Mouse (Mus musculus): ENCODE data around the gene Gpx3. TPM values are rescaled to one million over a fixed set of nuclear protein-coding genes. Genes with fewer than 3 reads are reported as not detected.
"Not testable (repeated sequence)": the region's sequence is repeated elsewhere in the genome, so short reads cannot be mapped to it uniquely, and the experiment has no call there.

Gpx3 gene
- polyA plus RNA-seq, 1 experiment from 2014 or later = 33.9 TPM

DNA sequence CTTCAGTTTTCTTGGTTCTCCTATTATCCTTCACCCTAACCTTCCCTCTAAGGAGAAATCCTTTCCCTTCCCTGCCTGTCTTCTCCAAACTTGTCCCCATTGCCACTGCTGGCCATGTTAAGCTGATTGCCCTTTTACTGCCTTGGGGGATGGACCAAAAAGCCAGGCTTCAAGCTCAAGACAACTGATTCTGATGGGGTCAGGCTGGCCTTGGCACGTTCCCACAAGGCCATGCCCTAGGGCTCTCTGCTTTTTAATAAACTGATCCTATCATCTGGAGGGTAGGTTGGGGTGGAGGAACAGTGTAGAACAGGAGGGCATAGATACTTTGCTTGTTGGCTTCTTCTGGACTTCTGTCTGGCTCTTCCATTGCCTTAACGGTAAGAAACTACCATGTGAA is 16.8 kb upstream of the Gpx3 start:
- no peaks in the 10 kb centered on the region for H3K27me3 ChIP-seq
- H3K4me1 ChIP-seq = peaks cover 6% of the 10 kb centered on the region
- no peak overlapping the region for H3K4me2 ChIP-seq
- no peaks in the 10 kb centered on the region for H3K9me3 ChIP-seq
- no peak for ATAC-seq (ENCODE audit: low FRiP score)
- WGBS = 90% methylated on average over 2 of the region's 2 CpGs
- no peak overlapping the region for H3K27ac ChIP-seq
- H3K4me3 ChIP-seq (replicated peaks) = no peak overlapping the region
- no peaks in the 10 kb centered on the region for H3K36me3 ChIP-seq (replicated peaks)
- H3K9ac ChIP-seq = no peak overlapping the region

DNA sequence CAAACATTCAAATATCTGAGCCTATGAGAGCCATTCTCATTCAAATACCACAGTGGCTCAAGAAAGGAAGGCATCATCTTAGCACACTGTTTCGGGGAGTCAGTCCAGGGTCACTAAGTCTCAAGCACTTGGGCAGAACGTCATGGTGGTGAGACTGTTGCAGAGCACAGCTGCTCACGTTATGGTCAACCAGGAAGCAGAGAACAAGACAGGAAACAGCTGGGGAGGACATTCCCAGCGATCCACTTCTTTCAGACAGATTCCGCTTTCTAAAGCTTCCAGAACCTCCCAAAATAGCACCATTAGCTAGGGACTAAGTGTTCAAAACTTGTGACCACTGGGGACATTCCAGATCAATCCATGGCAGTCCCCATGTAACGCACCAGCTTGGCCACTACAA is 14.3 kb upstream of the Gpx3 start:
- Histone ChIP-seq H3K27me3 (no peaks in the 10 kb centered on the region), H3K9ac (no peak overlapping the region), H3K4me3 (replicated peaks) (no peak overlapping the region), H3K4me1 (no peaks in the 10 kb centered on the region), H3K36me3 (replicated peaks) (no peaks in the 10 kb centered on the region), H3K4me2 (no peak overlapping the region), H3K9me3 (no peaks in the 10 kb centered on the region), H3K27ac (no peak overlapping the region)
- ATAC-seq (ENCODE audit: low FRiP score) = no peak
- 87% methylated on average over 6 of the region's 6 CpGs for whole genome bisulfite sequencing

DNA sequence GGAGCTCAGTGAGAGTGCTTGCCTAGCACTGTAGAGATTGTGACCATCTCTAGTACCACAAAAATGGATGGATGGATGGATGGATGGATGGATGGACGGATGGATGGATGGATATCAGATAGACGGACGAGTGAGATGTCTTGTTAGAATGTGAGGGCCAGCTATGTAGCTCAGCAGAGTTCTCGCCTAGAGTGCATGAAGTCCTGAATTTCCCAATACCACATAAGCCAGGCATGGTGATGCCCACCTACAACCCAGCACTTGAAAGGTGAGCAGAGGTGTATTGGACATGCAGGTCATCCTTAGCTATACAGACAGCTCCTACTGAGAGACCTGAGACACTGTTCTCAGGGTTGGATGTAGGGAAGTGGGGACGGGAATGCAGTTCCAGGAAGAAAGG is 10.9 kb upstream of the Gpx3 start:
- Histone ChIP-seq H3K4me2 (no peak overlapping the region), H3K36me3 (replicated peaks) (no peaks in the 10 kb centered on the region), H3K27ac (no peak overlapping the region), H3K4me1 (no peaks in the 10 kb centered on the region), H3K4me3 (replicated peaks) (no peak overlapping the region), H3K27me3 (no peaks in the 10 kb centered on the region), H3K9me3 (no peaks in the 10 kb centered on the region), H3K9ac (no peak overlapping the region)
- no peak for ATAC-seq (ENCODE audit: low FRiP score)
- WGBS = 82% methylated on average over 5 of the region's 5 CpGs

DNA sequence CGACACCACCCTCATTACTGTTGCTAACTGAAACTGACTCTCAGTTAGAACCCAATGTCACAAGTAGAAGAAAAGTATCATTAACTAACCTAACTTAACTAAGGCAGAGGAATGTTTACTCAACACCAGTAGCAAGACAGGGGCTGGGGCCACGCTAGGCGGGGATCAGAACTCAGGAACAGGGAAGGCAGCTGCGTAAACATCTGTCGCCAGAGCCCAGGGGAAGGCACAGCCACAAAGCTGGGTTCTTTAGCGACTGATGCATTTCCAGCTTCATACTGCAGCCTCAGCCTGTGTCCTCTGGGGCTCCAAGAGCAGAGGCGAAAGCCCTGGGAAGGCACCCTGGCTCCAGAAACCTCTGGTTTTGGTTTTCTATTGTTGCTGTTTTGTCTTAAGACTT is 10.2 kb upstream of the Gpx3 start:
- no peak overlapping the region for H3K9ac ChIP-seq
- WGBS = 66% methylated on average over 7 of the region's 7 CpGs

DNA sequence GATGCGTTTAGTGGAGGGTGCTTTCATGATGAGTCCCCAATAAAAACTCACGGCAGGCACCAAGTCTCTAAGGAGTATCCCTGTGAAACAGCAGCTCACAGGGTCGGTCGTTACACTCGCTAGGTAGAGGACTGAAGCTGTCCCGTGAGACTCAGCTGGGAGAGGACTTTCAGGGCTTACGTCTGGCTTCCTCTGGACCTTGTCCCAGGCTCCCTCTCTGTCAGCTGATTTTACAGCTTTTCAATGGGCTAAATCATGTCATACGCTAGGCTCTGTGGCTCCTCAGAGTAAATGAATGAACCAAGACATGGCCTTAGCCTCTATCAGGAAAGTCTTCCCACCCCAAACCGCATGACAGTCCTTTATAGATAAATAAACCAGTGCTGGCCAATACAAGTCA is 7.7 kb upstream of the Gpx3 start:
- no peak overlapping the region for H3K9ac ChIP-seq
- no peaks in the 10 kb centered on the region for H3K4me1 ChIP-seq
- no peak overlapping the region for H3K4me3 ChIP-seq (replicated peaks)
- H3K36me3 ChIP-seq (replicated peaks) = no peaks in the 10 kb centered on the region
- WGBS = 76% methylated on average over 9 of the region's 9 CpGs
- H3K27ac ChIP-seq = no peak overlapping the region
- H3K4me2 ChIP-seq = no peak overlapping the region
- no peaks in the 10 kb centered on the region for H3K9me3 ChIP-seq
- H3K27me3 ChIP-seq = no peaks in the 10 kb centered on the region
- no peak for ATAC-seq (ENCODE audit: low FRiP score)

More for the DNA sequence above, 10.2 kb upstream of the Gpx3 start:
- ATAC-seq (ENCODE audit: low FRiP score) = no peak
- Histone ChIP-seq H3K27me3 (no peaks in the 10 kb centered on the region), H3K4me3 (replicated peaks) (no peak overlapping the region), H3K36me3 (replicated peaks) (no peaks in the 10 kb centered on the region), H3K9me3 (no peaks in the 10 kb centered on the region), H3K27ac (no peak overlapping the region), H3K4me2 (no peak overlapping the region), H3K4me1 (no peaks in the 10 kb centered on the region)

DNA sequence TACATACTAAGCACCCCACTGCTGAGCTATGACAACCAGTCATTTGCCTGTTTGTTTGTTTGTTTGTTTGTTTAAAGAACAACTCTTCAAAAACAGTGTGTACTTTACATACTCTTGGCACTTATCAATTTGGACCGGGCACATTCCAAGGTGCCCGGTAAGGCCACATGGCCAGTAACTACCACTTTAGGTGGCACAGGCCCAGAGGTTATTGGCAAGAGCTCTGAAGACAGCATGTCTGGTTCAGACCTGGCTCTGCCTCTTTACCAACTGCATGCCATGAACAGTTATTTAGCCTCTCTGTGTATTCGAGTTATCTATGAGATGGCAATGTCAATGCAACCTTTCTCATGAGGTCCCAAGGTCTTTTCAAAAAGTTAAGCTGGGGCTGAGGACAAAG is 5.6 kb upstream of the Gpx3 start:
- H3K27ac ChIP-seq; H3K4me1 ChIP-seq; ATAC-seq (ENCODE audit: low FRiP score); H3K27me3 ChIP-seq; H3K4me3 ChIP-seq (replicated peaks); H3K9ac ChIP-seq; H3K9me3 ChIP-seq; H3K36me3 ChIP-seq (replicated peaks); H3K4me2 ChIP-seq: not testable (repeated sequence)
- WGBS = 88% methylated on average over 3 of the region's 3 CpGs

DNA sequence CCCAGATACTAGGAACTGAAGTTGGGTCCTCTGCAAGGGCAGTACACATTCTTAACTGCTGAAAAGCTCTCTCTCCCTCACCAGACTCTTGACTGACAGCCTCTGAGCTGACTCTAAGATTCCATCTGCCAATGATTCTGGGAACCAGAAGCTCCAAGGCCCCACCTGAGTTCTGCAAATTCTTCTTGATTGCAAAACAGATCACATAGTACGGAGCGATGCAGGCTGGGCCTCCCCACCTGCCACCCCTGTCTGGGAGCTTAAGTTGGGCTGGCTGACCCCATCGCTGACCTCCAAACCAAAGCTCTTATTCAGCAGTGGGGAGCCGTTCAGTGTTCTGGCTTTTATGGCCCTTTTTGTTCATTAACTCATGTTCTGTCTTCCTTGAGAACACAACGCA is 4.8 kb upstream of the Gpx3 start:
- H3K36me3 ChIP-seq (replicated peaks) = no peaks in the 10 kb centered on the region
- no peak overlapping the region for H3K27ac ChIP-seq
- H3K9ac ChIP-seq = no peak overlapping the region
- no peak overlapping the region for H3K4me3 ChIP-seq (replicated peaks)
- ATAC-seq (ENCODE audit: low FRiP score) = no peak
- 53% methylated on average over 5 of the region's 5 CpGs for WGBS
- H3K27me3 ChIP-seq = 0 out of 2 replicates have a peak, but pooled peaks cover 4% of the 10 kb centered on the region
- H3K4me1 ChIP-seq = peaks cover 4% of the 10 kb centered on the region; the same call in 1 of the 2 replicates
- H3K9me3 ChIP-seq = no peaks in the 10 kb centered on the region
- H3K4me2 ChIP-seq = no peak overlapping the region

DNA sequence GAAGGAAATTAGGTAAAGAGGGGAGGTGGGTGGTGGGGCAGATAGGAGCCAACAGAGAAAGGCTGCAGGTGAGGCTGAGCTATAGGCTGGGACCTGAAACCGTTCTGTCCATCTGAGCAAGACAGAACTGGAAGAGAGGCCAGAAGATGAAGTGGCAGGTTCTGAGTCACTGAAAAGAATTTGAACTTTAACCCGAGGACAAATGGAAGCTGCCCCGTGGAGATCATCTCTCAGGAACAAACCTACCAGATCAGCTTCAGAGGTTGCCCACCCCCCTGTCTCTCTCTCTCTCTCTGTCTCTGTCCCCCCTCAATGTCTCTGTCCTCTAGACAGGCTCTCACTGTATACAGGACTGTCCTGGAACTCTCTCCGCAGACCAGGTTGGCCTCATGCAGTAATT is 2.6 kb upstream of the Gpx3 start:
- Histone ChIP-seq H3K9ac (no peak overlapping the region), H3K36me3 (replicated peaks) (no peaks in the 10 kb centered on the region), H3K4me1 (peaks cover 15% of the 10 kb centered on the region), H3K27me3 (0 out of 2 replicates have a peak, but pooled peaks cover 8% of the 10 kb centered on the region), H3K4me2 (no peak overlapping the region), H3K4me3 (replicated peaks) (no peak overlapping the region), H3K9me3 (no peaks in the 10 kb centered on the region), H3K27ac (no peak overlapping the region)
- 81% methylated on average over 4 of the region's 4 CpGs for WGBS
- ATAC-seq (ENCODE audit: low FRiP score) = no peak

DNA sequence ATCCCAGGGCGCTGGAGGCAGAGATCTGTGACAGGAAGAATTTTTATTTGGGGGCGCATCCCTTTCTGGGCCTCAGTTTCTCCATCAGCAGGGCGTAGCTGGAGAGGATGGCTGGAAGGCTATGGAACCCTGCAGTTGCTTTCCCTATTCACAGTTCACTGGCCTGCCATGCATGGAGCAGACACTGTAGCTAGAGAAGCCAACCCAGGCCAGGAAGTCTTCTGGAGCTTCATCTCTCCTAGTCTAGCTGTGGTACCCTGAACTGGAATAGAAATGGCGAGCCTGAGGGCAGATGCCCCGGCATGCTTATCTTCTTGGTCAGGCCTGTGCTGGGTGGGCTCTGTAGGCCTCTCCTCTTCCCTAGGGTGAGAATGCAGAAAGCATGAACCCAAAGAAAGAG is 1.1 kb downstream of the Gpx3 start:
- Histone ChIP-seq H3K9ac (no peak overlapping the region), H3K4me2 (peak overlapping the region; percentile 82), H3K9me3 (no peaks in the 10 kb centered on the region), H3K36me3 (replicated peaks) (no peaks in the 10 kb centered on the region), H3K27me3 (0 out of 2 replicates have a peak, but pooled peaks cover 8% of the 10 kb centered on the region), H3K4me3 (replicated peaks) (peak overlapping the region; percentile 50), H3K4me1 (peaks cover 15% of the 10 kb centered on the region), H3K27ac (no peak overlapping the region)
- ATAC-seq (ENCODE audit: low FRiP score) = no peak
- 80% methylated on average over 5 of the region's 5 CpGs for WGBS

DNA sequence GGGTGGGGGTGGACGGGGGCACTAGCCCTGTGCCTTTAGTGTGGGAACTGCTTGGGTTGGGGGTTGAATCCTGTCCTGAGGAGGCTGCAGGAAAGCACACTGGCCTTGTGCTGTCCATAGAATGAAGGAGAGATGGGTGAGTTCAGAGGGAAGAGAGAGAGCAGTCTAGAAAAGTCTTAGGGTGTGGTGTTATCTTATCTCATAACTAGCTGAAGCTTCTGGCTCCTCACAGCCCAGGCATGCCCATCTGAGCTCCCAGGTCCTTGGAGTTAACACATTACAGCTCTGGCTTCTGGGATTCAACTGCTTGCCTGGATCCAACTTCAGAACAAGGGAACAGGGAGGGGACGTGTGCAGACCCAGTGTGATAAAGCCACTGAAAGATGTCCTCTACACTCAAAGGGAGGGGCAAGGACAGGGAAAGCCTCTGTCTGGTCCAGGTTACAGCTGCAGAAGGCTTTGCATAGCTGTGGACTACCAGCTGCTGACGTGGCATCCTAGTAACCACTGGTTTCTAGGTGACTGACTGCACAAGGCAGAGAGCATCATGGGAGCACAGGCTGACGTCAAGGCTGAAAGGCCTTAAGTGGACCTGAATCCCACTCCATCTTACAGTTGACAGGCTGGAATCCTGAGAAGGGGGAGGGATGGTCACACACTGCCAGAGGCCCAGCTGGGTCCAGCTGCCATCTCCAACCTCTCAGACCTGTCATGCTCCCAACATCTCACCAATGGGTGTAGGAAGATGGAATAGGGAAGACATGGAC is 1.9 kb downstream of the Gpx3 start:
- Histone ChIP-seq H3K4me3 (replicated peaks) (no peak overlapping the region), H3K27me3 (0 out of 2 replicates have a peak, but pooled peaks cover 8% of the 10 kb centered on the region), H3K4me1 (peaks cover 15% of the 10 kb centered on the region), H3K4me2 (no peak overlapping the region), H3K27ac (no peak overlapping the region), H3K9ac (no peak overlapping the region), H3K9me3 (no peaks in the 10 kb centered on the region), H3K36me3 (replicated peaks) (no peaks in the 10 kb centered on the region)
- no peak for ATAC-seq (ENCODE audit: low FRiP score)
- WGBS = 61% methylated on average over 4 of the region's 4 CpGs

DNA sequence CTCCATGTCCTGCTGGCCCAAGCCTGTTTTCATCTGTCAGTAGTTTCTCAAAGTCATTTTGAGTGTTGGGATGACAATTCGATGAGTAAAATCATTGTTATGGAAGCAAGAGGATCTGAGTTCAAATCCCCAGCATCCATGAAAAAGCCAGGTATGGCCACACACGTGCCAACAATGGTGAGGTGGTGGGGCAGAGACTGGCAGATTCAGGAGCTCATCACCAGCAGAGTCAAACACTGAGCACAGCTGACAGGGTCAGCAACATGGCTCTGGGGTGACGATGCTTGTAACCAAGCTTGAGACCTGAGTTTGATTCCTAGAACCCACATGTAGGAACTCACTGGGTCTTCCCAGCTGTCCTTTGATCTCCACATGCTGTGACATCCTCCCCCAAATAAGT is 2.8 kb downstream of the Gpx3 start:
- Histone ChIP-seq H3K4me1 (peaks cover 15% of the 10 kb centered on the region), H3K9ac (no peak overlapping the region), H3K36me3 (replicated peaks) (no peaks in the 10 kb centered on the region; the same call in 1 of the 2 replicates), H3K9me3 (no peaks in the 10 kb centered on the region), H3K27me3 (0 out of 2 replicates have a peak, but pooled peaks cover 8% of the 10 kb centered on the region), H3K4me2 (no peak overlapping the region), H3K27ac (no peak overlapping the region), H3K4me3 (replicated peaks) (no peak overlapping the region)
- ATAC-seq (ENCODE audit: low FRiP score) = no peak
- WGBS = 87% methylated on average over 3 of the region's 3 CpGs

DNA sequence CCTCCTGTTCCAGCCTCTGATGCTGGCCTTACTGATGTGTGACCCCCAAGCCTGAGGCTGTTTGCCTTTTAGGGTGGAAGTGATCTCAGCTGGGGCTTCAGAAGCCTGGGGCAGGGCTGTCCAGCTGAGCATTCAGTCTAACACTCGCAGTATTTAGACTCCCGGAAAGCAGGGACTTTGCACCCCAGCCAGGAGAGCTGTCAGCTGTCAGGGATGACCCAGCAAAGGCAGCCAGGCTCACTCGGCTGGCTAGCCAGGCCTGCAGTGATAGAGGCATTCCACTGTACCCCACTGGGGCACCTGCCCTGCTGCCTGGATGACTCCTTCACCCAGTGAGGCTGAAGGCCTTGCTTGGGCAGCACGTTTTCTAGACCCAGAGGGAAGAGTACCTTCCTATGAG is 3.7 kb downstream of the Gpx3 start:
- Histone ChIP-seq H3K36me3 (replicated peaks) (peaks cover 4% of the 10 kb centered on the region), H3K27ac (no peak overlapping the region), H3K4me1 (peaks cover 15% of the 10 kb centered on the region), H3K9ac (no peak overlapping the region), H3K27me3 (0 out of 2 replicates have a peak, but pooled peaks cover 8% of the 10 kb centered on the region), H3K4me3 (replicated peaks) (no peak overlapping the region), H3K4me2 (no peak overlapping the region), H3K9me3 (no peaks in the 10 kb centered on the region)
- ATAC-seq (ENCODE audit: low FRiP score) = no peak
- WGBS = 78% methylated on average over 4 of the region's 4 CpGs

DNA sequence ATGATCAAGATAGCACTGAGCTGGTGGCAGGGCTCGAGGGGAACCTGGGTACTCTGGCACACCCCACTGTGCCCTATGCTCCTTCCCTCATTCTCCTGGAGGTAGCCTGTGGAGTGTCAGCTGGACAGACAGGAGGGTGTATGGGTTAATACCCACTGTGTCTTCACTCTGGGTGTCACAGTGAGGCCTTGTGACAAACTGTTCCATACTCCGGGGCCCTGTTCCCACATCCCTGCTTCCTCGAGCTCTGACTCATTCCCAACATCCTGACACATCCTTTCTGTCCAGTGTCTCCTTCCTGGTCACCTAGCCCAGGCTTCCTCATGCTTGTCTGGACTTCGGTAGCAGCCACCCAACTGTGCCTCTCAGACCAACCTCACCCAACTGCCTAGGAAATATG is 4.2 kb downstream of the Gpx3 start:
- peaks cover 8% of the 10 kb centered on the region for H3K36me3 ChIP-seq (replicated peaks)
- no peak overlapping the region for H3K27ac ChIP-seq
- 88% methylated on average over 4 of the region's 4 CpGs for WGBS
- H3K9me3 ChIP-seq = no peaks in the 10 kb centered on the region
- no peak overlapping the region for H3K4me3 ChIP-seq (replicated peaks)
- H3K4me1 ChIP-seq = peaks cover 15% of the 10 kb centered on the region
- H3K27me3 ChIP-seq = 0 out of 2 replicates have a peak, but pooled peaks cover 8% of the 10 kb centered on the region
- no peak overlapping the region for H3K4me2 ChIP-seq
- ATAC-seq (ENCODE audit: low FRiP score) = no peak
- H3K9ac ChIP-seq = no peak overlapping the region

Data from forebrain, embryonic 12.5 days (tissue).